Mouse (Mus musculus) midbrain, embryonic 12.5 days (tissue): ENCODE measurements around the gene Cenpx. TPM values are rescaled to one million over a fixed set of nuclear protein-coding genes. Genes with fewer than 3 reads are reported as not detected.
A peak's percentile ranks its signal among the peaks of the same experiment; 100 is the strongest.
"Not testable (repeated sequence)": the region's sequence is repeated elsewhere in the genome, so short reads cannot be mapped to it uniquely, and the experiment has no call there.

Source experiments
- ATAC-seq: fragments of 200-750 bp; cut with Nextera tagmentation; 2 replicates; pipeline ENCODE4 v1.8.0; 2017; ENCODE audit warnings: low read depth, moderate TSS enrichment, moderate library complexity; ENCODE audit not compliant: low FRiP score
- H3K27ac ChIP-seq: fragments of 300-500 bp; sonication (generic); replicated peaks from 2 replicates; pipeline ENCODE4 v1.5.1; 2016; ENCODE audit warnings: mild to moderate bottlenecking
- H3K27me3 ChIP-seq: fragments of 300-500 bp; sonication (generic); 2 replicates; pipeline ENCODE4 v1.6.1; 2016; ENCODE audit warnings: mild to moderate bottlenecking
- H3K36me3 ChIP-seq: fragments of 300-500 bp; sonication (generic); 2 replicates; pipeline ENCODE4 v1.6.1; 2016
- H3K4me1 ChIP-seq: fragments of 300-500 bp; sonication (generic); 2 replicates; pipeline ENCODE4 v1.6.1; 2016
- H3K4me2 ChIP-seq: fragments of 300-500 bp; sonication (generic); replicated peaks from 2 replicates; pipeline ENCODE4 v1.6.1; 2016; ENCODE audit warnings: mild to moderate bottlenecking, moderate library complexity
- H3K4me3 ChIP-seq: fragments of 300-500 bp; sonication (generic); 2 replicates; pipeline ENCODE4 v1.5.1; 2016; ENCODE audit warnings: mild to moderate bottlenecking
- H3K9ac ChIP-seq: fragments of 300-500 bp; sonication (generic); replicated peaks from 2 replicates; pipeline ENCODE4 v1.6.1; 2016; ENCODE audit warnings: mild to moderate bottlenecking, moderate library complexity
- H3K9me3 ChIP-seq: fragments of 300-500 bp; sonication (generic); 2 replicates; pipeline ENCODE4 v1.6.1; 2016; ENCODE audit warnings: mild to moderate bottlenecking
- WGBS: fragments of 180-500 bp; shearing (Covaris S2); methylation state at CpG from one replicate; pipeline ENCODE4 v1.1.7; 2016; 5-methylcytosine and 5-hydroxymethylcytosine counted together
- polyA plus RNA-seq: library from polyadenylated mRNA; unstranded; fragments of >200 nt; fragmentation: Nextera tagmentation; extraction: Ambion mirVana; gene quantifications from 2 replicates; pipeline ENCODE4 v1.2.1, GENCODE M21; 2016

Gene Cenpx
- polyA plus RNA-seq = 120 and 121 TPM in 2 replicates

DNA sequence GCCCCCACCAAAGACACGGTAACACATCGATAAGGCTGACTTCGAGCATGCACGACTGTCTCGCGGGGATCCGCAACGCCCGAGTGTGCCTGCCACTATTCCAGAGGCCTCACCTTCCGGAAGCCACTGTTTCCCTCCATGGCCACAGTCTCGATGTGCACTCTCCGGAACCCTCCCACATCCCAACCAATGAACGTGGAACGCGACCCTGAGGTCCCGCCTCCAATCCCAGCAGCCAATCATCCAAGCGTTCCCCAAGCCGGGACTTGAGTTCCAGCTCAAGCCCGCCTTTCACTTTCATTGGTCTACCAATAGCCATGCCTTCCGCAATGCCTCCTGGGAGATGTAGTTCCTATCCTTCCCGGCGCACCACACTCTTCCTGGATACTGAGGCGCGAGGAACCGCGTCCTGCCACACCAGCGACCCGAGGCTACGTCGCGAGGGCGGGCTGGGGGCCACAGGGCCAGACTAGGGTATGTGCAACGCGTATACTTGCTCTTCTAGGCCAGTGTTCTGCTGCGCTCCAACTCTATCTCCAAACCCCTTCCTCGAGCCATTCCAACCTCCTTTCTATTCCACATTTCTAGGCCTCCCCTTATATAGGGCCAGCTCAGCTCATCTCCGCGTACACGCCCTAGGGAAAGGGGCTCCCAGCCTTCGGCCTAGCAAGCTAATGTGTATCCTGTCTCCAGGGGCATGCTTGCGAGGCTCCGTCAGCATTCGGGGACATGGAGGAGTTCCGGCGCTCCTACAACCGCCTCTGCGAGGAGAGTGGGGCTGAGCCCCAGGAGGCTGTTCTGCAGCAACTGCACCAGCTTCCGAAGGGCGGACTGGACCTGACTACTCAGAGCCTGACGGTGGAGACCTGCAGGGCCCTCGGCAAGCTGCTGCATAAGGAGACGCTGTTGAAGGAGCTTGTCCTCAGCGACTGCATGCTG is at the start of gene Cenpx, which contains the start of gene Lrrc45:
Cenpx (minus strand) TSS at position 159 of the 939 bp plus-strand sequence.
Lrrc45 (plus strand) TSS at position 346 of the 939 bp plus-strand sequence.
- Histone ChIP-seq H3K4me3 (peak within 1 kb of the TSS; percentile 62), H3K4me1 (peaks cover 38% of the 10 kb centered on the region), H3K9ac (peak within 1 kb of the TSS; percentile 77), H3K27ac (peak within 1 kb of the TSS; percentile 65), H3K36me3 (peaks cover 50% of the 10 kb centered on the region), H3K4me2 (peak within 1 kb of the TSS; percentile 84), H3K9me3 (no peaks in the 10 kb centered on the region), H3K27me3 (no peaks in the 10 kb centered on the region)
- ATAC-seq = peak; percentile 96
- WGBS = 3% methylated on average over 53 of the region's 53 CpGs

DNA sequence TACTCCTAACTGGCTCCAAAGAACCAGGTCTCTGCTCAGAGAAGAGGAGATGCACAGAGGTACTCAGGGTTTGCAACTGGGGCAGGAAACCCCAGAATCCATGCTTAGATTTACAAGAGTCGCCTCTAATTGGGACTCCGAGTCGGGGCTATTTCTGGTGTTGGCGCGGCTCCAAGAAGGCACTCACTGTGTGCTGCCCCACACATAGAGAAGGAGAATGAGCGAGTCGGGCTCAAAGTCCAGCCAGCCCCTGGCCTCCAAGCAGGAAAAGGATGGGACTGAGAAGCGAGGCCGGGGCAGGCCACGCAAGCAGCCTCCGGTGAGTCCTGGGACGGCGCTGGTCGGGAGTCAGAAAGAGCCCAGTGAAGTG is 49.1 kb upstream of the Cenpx start, which contains the start of gene Hmga1b:
Hmga1b (plus strand) TSS at position 123 of the 370 bp plus-strand sequence.
- H3K27ac ChIP-seq, H3K36me3 ChIP-seq, H3K4me3 ChIP-seq, H3K4me1 ChIP-seq, H3K9ac ChIP-seq, ATAC-seq: not testable (repeated sequence)
- WGBS = 20% methylated on average over 14 of the region's 14 CpGs
- Histone ChIP-seq H3K4me2 (peak within 1 kb of the TSS; percentile 26; the same call in 1 of the 2 replicates), H3K27me3 (peaks cover 20% of the 10 kb centered on the region), H3K9me3 (peaks cover 13% of the 10 kb centered on the region)

DNA sequence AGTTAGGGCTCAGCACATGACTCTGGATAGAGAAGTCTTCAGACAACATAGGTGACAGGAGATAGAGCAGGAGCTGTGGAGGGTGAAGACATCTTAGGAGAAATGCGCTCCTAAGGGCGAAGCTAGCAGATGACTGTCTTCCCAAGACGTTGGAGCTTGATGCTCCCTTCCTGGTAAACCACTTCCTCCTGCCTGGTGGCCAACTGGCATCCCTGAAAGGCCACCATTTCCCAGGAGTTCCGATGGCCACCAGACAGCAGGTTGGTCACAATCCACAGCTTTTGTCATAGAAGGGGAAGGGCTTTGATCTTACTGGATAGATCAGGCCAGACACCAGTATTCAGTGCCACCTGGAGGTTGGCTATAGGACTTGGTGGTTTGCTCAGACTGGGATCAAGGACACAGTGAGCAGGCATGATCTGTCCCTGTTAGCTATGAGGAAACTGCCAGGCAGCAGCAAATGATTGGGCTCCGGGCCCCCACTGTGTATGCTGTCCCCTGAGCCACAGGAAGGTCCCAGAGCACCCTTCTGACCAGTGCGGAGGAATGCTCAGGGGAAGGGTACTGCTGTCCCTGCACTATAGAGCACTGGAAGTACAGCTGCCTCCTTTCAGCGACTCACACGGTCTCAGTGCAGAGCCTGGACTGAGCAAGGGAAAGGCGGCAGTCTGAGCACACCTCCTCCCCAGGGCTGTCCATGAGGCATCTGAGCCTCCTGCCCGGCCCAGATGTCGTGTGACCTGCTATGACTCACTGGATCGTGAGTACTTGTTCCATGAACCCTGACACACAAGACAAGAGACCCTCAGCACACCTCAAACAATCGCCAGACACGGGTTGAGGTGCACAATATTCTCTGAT is 48.5 kb upstream of the Cenpx start:
- 73% methylated on average over 14 of the region's 14 CpGs for WGBS
- no peak overlapping the region for H3K4me2 ChIP-seq
- no peak overlapping the region for H3K9ac ChIP-seq
- H3K4me1 ChIP-seq = no peaks in the 10 kb centered on the region
- peaks cover 15% of the 10 kb centered on the region for H3K9me3 ChIP-seq
- H3K4me3 ChIP-seq = no peak overlapping the region
- H3K27ac ChIP-seq = no peak overlapping the region
- no peak for ATAC-seq
- H3K36me3 ChIP-seq = no peaks in the 10 kb centered on the region
- peaks cover 20% of the 10 kb centered on the region for H3K27me3 ChIP-seq

DNA sequence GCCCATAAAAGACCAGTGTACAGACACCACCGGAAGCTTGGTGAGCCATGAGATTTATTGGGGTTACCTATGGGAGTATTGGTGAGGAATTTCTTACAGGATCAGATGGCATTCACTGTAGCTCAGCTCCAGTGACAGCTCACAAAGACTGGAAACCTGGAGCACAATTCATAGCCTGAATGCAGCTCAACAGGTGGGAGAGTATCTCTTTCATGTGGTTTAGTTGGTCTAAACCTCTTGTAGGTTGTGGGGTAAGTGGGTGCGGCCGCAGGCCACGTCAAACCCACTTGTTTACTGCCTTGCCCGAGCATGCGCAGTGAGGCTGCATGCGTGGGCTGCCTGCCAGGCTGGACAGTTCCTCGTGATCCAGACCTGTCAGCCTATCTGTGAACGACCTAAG is 46.7 kb upstream of the Cenpx start:
- H3K4me1 ChIP-seq = no peaks in the 10 kb centered on the region
- no peak overlapping the region for H3K27ac ChIP-seq
- H3K36me3 ChIP-seq = no peaks in the 10 kb centered on the region
- peaks cover 15% of the 10 kb centered on the region for H3K9me3 ChIP-seq
- H3K27me3 ChIP-seq = peaks cover 20% of the 10 kb centered on the region
- no peak for ATAC-seq
- 92% methylated on average over 9 of the region's 9 CpGs for WGBS
- H3K9ac ChIP-seq = no peak overlapping the region
- H3K4me3 ChIP-seq = no peak overlapping the region
- H3K4me2 ChIP-seq = no peak overlapping the region

DNA sequence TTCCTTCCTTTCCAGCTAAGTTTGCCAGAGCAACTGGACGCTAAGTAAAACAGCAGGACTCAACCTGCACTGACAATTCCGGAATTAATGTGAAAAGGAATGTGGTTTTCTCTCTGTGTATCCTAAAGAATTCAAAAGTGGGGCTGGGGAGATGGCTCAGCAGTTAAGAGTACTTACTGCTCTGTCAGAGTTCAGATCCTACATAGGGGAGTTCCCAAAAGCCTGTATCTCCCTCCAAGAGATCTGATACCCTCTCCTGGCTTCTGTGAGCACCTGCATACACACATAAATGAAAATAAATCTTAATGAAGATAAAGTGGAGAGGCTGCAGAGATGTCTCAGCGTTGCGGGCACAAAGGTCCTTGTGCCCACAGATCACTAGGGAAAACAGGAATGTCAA is 38.1 kb upstream of the Cenpx start:
- Histone ChIP-seq H3K4me3 (no peak overlapping the region), H3K4me2 (no peak overlapping the region), H3K27me3 (no peaks in the 10 kb centered on the region), H3K27ac (no peak overlapping the region), H3K36me3 (no peaks in the 10 kb centered on the region), H3K9ac (no peak overlapping the region), H3K9me3 (no peaks in the 10 kb centered on the region), H3K4me1 (no peaks in the 10 kb centered on the region)
- ATAC-seq = no peak
- WGBS = 76% methylated on average over 4 of the region's 4 CpGs

DNA sequence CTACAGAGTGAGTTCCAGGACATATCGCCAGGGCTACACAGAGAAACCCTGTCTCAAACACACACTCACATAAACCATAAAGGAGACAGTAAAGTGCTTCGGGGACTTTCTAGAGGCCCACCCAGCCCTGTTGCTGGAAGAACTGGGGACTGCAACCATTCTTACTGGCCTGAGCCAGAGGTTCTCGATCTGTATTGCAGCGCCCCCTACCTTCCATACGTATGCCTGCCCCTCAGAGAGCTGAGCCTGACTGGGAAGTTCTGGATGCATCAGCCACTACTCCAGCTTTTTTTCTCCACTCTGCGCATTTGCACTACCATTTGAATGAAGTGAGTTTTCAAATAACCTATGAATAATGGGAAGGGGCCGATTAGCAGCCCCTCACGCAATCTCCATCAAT is 35.9 kb upstream of the Cenpx start:
- no peak for ATAC-seq
- H3K9ac ChIP-seq = no peak overlapping the region
- H3K27me3 ChIP-seq = no peaks in the 10 kb centered on the region; the same call in 1 of the 2 replicates
- no peaks in the 10 kb centered on the region for H3K4me1 ChIP-seq
- no peaks in the 10 kb centered on the region for H3K9me3 ChIP-seq
- H3K4me2 ChIP-seq = no peak overlapping the region
- no peak overlapping the region for H3K27ac ChIP-seq
- WGBS = 63% methylated on average over 8 of the region's 8 CpGs
- no peaks in the 10 kb centered on the region for H3K36me3 ChIP-seq
- H3K4me3 ChIP-seq = no peak overlapping the region

DNA sequence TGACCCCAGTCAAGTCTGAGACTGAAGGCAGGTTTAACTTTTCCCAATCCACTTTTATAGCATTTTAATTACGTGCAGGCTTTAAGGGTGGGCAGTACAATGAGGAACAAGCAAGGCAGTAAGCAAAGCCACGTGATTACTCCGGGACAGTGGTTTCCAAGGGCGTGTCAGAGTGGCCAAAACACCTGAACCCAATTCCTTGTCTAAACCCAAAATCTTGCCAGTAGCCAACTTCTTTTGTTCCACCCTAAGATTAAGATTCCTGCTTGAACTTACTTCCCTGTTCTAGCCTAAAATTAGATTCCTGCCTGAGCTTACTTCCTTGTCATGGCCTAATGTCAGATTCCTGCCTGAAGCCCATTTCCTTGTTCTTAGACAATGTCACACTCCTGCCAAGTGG is 34.4 kb upstream of the Cenpx start:
- no peak overlapping the region for H3K4me2 ChIP-seq
- no peak for ATAC-seq
- no peak overlapping the region for H3K27ac ChIP-seq
- no peaks in the 10 kb centered on the region for H3K9me3 ChIP-seq
- H3K4me1 ChIP-seq = no peaks in the 10 kb centered on the region
- H3K4me3 ChIP-seq = no peak overlapping the region
- H3K36me3 ChIP-seq = no peaks in the 10 kb centered on the region
- no peaks in the 10 kb centered on the region; the same call in 1 of the 2 replicates for H3K27me3 ChIP-seq
- no peak overlapping the region for H3K9ac ChIP-seq
- 87% methylated on average over 4 of the region's 4 CpGs for WGBS

DNA sequence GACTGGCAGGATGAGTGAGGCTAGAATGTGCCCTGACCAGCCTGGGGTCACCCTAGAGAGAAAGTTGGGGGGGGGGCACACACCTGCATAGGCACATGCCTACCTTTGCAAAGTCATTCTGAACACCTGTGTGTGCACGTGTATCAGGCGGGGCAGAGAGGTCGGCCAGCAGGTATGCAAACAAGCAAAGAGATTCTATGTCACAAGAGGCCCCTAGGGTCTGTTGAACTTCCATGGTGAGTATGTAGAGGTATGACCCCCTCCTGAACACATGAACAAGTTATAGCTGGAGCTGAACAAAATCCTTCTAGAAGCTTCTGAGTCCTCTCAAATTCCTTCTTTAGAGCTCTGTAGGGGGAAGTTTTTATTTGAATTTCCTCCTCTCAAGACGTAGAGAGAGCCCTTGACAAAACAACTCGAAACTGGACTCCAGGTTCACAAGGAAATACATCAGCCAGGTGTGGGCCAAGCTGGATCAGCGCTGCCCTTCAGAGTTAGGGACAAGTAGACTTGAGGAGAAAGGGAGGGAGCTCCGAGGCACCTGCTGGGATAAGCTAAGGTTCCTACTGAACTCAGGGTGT is 30.7 kb upstream of the Cenpx start:
- no peak overlapping the region for H3K4me3 ChIP-seq
- H3K4me2 ChIP-seq = no peak overlapping the region
- H3K36me3 ChIP-seq = no peaks in the 10 kb centered on the region
- no peak for ATAC-seq
- no peak overlapping the region for H3K9ac ChIP-seq
- no peak overlapping the region for H3K27ac ChIP-seq
- WGBS = 79% methylated on average over 7 of the region's 7 CpGs
- H3K27me3 ChIP-seq = peaks cover 8% of the 10 kb centered on the region
- no peaks in the 10 kb centered on the region for H3K9me3 ChIP-seq
- no peaks in the 10 kb centered on the region for H3K4me1 ChIP-seq

DNA sequence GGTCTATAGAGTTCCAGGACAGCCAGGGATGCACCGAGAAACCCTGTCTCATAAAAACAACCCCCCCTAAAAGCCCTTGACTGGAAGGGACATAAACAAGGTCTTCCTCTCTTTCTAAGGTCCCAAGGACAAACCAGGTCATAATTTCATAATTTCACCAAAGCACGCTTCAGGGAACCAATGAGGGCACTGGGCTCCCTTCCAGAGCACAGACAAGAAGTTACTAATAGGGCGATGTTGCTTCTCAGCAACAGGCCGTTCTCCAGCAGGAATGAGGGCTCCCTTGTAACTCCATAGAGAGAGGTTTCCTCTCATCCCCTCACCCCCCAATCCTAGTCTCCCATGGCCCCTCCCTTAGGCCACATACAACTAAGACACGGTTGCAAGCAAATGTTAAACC is 27.4 kb upstream of the Cenpx start:
- no peaks in the 10 kb centered on the region for H3K4me1 ChIP-seq
- no peaks in the 10 kb centered on the region for H3K36me3 ChIP-seq
- H3K27me3 ChIP-seq = peaks cover 8% of the 10 kb centered on the region
- no peak overlapping the region for H3K9ac ChIP-seq
- ATAC-seq = no peak
- no peaks in the 10 kb centered on the region for H3K9me3 ChIP-seq
- WGBS = 92% methylated on average over 5 of the region's 5 CpGs
- H3K27ac ChIP-seq = no peak overlapping the region
- H3K4me3 ChIP-seq = no peak overlapping the region
- H3K4me2 ChIP-seq = no peak overlapping the region

DNA sequence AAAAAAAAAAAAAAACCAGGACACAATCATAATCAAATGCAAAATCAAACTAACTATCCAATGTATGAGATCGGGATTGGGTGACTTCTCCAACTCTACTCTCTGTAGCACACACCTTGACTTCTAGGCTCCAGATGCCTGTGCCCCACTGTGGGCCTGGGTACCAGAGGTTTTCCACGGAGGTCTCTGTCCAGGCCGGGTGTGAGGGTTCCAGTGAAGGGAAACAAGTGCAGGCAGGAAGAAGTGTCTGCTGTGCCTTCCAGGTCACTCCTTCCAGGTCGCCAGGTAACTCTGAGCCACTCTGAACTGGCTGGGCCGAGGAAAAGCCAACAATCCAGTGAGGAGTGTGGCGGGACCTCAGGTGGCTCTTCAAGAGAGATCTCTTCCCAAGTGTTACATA is 22.9 kb upstream of the Cenpx start:
- H3K27me3 ChIP-seq = 0 out of 2 replicates have a peak, but pooled peaks cover 6% of the 10 kb centered on the region
- H3K9ac ChIP-seq = no peak overlapping the region
- no peak for ATAC-seq
- no peak overlapping the region for H3K4me3 ChIP-seq
- H3K4me1 ChIP-seq = no peaks in the 10 kb centered on the region
- WGBS = 70% methylated on average over 6 of the region's 6 CpGs
- H3K36me3 ChIP-seq = no peaks in the 10 kb centered on the region
- no peak overlapping the region for H3K27ac ChIP-seq
- no peak overlapping the region for H3K4me2 ChIP-seq
- H3K9me3 ChIP-seq = no peaks in the 10 kb centered on the region

DNA sequence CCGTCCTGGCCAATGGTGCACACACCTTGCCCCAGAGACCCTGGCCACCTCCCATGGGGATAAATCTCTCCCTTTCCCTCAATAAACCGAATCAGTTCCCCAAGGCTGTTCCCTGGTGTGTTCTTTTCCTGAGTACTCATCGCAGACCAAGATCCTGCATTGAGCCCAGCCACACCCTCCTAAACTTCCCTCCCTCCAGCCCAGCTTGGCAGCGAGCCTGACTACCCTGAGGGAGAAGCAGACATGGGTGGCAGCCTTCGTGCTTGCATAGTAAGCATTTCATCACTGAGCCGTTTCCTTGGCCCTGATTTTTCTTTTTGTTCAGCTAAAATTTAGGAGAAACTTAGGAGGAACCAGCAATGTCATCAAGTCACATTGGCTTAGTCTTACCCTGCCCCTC is 20.0 kb upstream of the Cenpx start:
- H3K36me3 ChIP-seq = no peaks in the 10 kb centered on the region
- no peak overlapping the region for H3K9ac ChIP-seq
- H3K27ac ChIP-seq = no peak overlapping the region
- no peak overlapping the region for H3K4me2 ChIP-seq
- no peak for ATAC-seq
- H3K4me1 ChIP-seq = peaks cover 5% of the 10 kb centered on the region; the same call in 1 of the 2 replicates
- no peaks in the 10 kb centered on the region for H3K9me3 ChIP-seq
- WGBS = 67% methylated on average over 6 of the region's 6 CpGs
- H3K4me3 ChIP-seq = no peak overlapping the region
- peaks cover 28% of the 10 kb centered on the region for H3K27me3 ChIP-seq
